ENCODE assay signal across 10 mouse cellular contexts in the genomic region with DNA sequence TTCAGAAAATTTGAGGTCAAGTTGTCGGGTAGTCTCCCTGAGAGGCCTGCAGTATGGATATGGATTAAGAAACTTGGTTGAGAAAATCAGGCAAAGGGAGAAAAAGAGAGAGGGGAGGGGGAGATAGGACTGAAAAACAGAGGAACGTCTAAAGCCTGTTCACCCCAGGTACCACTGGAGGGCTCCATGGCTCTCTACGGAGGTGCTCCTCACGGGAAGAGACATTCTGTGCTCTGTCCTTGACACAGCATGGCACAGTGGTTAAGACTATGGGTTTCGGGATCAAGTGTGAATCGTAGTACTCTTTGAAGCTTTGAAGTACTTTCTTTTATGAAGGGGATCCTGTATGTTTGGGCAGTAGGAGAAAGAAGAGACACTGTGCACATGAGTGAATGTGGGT. TPM values are rescaled to one million over a fixed set of nuclear protein-coding genes. Genes with fewer than 3 reads are reported as not detected.
DNase-seq lines count a peak whose midpoint lies in the region; ATAC-seq lines count a peak whose summit lies in the region.
"Had no signal": no experiment of that assay in that cellular context is flagged by ENCODE, and none has a peak within 500 bp of the region (broad histone marks: within the 10 kb centered on the region; RNA-seq: fewer than 3 reads in every experiment).

No protein-coding gene starts in this region.

- no peak for ATAC-seq in forebrain, embryonic 14.5 days
- no peak for ATAC-seq in forebrain, embryonic 12.5 days (ENCODE audit: low FRiP score)
- no peak for ATAC-seq in limb, embryonic 11.5 days (ENCODE audit: insufficient number of reproducible peaks, low FRiP score, low TSS enrichment, low read depth)
- peak; percentile 27 for ATAC-seq in midbrain, embryonic 15.5 days (replicated peaks)
- ATAC-seq: activated CD4-positive, CD25-positive, alpha-beta regulatory T cell, adult 4 months had no signal

- peaks cover 16% of the 10 kb centered on the region for H3K4me1 ChIP-seq in forebrain, embryonic 14.5 days (ENCODE audit: control insufficient read depth, insufficient read depth, low read length)
- peaks cover 20% of the 10 kb centered on the region for H3K4me1 ChIP-seq in forebrain, embryonic 12.5 days
- 0 out of 2 replicates have a peak, but pooled peaks cover 4% of the 10 kb centered on the region for H3K4me1 ChIP-seq in limb, embryonic 11.5 days (ENCODE audit: control insufficient read depth, insufficient read depth, low read length)
- peaks cover 19% of the 10 kb centered on the region for H3K4me1 ChIP-seq in limb, embryonic 10.5 days
- H3K4me1 ChIP-seq in midbrain, embryonic 15.5 days = peaks cover 24% of the 10 kb centered on the region

- DNase-seq in forebrain, embryonic 14.5 days (ENCODE audit: low spot score) = peak; percentile 69
- peak; percentile 28 for DNase-seq in limb, embryonic 11.5 days (ENCODE audit: low spot score)
- no peak for DNase-seq in limb, embryonic 10.5 days (ENCODE audit: low spot score)
- peak; percentile 53 for DNase-seq in cerebellum, adult 9-11 months
- DNase-seq in spleen, postnatal 14 days (ENCODE audit: low spot score in 2 of 2) = no peak
- no peak for DNase-seq in urinary bladder, postnatal 25 days (ENCODE audit: low spot score)
- DNase-seq: thymus, postnatal 25 days had no signal

- H3K9ac ChIP-seq in forebrain, embryonic 14.5 days (ENCODE audit: low read length) = no peak overlapping the region
- H3K9ac ChIP-seq in forebrain, embryonic 12.5 days = no peak overlapping the region
- H3K9ac ChIP-seq in limb, embryonic 11.5 days (ENCODE audit: low read length) = no peak overlapping the region
- no peak overlapping the region for H3K9ac ChIP-seq in midbrain, embryonic 15.5 days

- 33% methylated on average over 6 of the region's 6 CpGs for WGBS in forebrain, embryonic 14.5 days
- 29% methylated on average over 6 of the region's 6 CpGs for WGBS in forebrain, embryonic 12.5 days
- 32% methylated on average over 6 of the region's 6 CpGs for WGBS in limb, embryonic 11.5 days
- WGBS in limb, embryonic 10.5 days = 25% methylated on average over 6 of the region's 6 CpGs
- WGBS in midbrain, embryonic 15.5 days = 25% methylated on average over 6 of the region's 6 CpGs

- no peak overlapping the region for H3K27ac ChIP-seq in forebrain, embryonic 14.5 days (ENCODE audit: low read depth, low read length)
- H3K27ac ChIP-seq in forebrain, embryonic 12.5 days = no peak overlapping the region
- no peak overlapping the region for H3K27ac ChIP-seq in limb, embryonic 11.5 days (replicated peaks; ENCODE audit: low read depth, low read length)
- H3K27ac ChIP-seq in limb, embryonic 10.5 days = no peak overlapping the region
- no peak overlapping the region for H3K27ac ChIP-seq in midbrain, embryonic 15.5 days

- H3K36me3 ChIP-seq in forebrain, embryonic 14.5 days (ENCODE audit: control insufficient read depth, insufficient read depth, low read length) = no peaks in the 10 kb centered on the region
- H3K36me3 ChIP-seq in forebrain, embryonic 12.5 days (replicated peaks) = no peaks in the 10 kb centered on the region
- H3K36me3 ChIP-seq in limb, embryonic 11.5 days (ENCODE audit: control insufficient read depth, insufficient read depth, low read length) = no peaks in the 10 kb centered on the region
- H3K36me3 ChIP-seq in limb, embryonic 10.5 days = no peaks in the 10 kb centered on the region
- H3K36me3 ChIP-seq in midbrain, embryonic 15.5 days (replicated peaks) = no peaks in the 10 kb centered on the region

- H3K4me3 ChIP-seq in forebrain, embryonic 14.5 days (ENCODE audit: low read depth, low read length) = no peak overlapping the region
- no peak overlapping the region for H3K4me3 ChIP-seq in forebrain, embryonic 12.5 days (replicated peaks)
- no peak overlapping the region for H3K4me3 ChIP-seq in limb, embryonic 11.5 days (ENCODE audit: low read depth, low read length)
- no peak overlapping the region for H3K4me3 ChIP-seq in limb, embryonic 10.5 days
- H3K4me3 ChIP-seq in midbrain, embryonic 15.5 days = no peak overlapping the region

- no peaks in the 10 kb centered on the region for H3K9me3 ChIP-seq in forebrain, embryonic 14.5 days (replicated peaks; ENCODE audit: control insufficient read depth, low read length)
- no peaks in the 10 kb centered on the region for H3K9me3 ChIP-seq in forebrain, embryonic 12.5 days
- H3K9me3 ChIP-seq in limb, embryonic 11.5 days (ENCODE audit: control insufficient read depth, low read length) = no peaks in the 10 kb centered on the region
- no peaks in the 10 kb centered on the region for H3K9me3 ChIP-seq in limb, embryonic 10.5 days (replicated peaks)
- no peaks in the 10 kb centered on the region for H3K9me3 ChIP-seq in midbrain, embryonic 15.5 days

- H3K27me3 ChIP-seq in forebrain, embryonic 14.5 days (replicated peaks; ENCODE audit: control insufficient read depth, insufficient read depth, low read length) = no peaks in the 10 kb centered on the region
- peaks cover 4% of the 10 kb centered on the region for H3K27me3 ChIP-seq in forebrain, embryonic 12.5 days
- H3K27me3 ChIP-seq in limb, embryonic 11.5 days (ENCODE audit: control insufficient read depth, insufficient read depth, low read length) = peaks cover 21% of the 10 kb centered on the region
- peaks cover 52% of the 10 kb centered on the region for H3K27me3 ChIP-seq in limb, embryonic 10.5 days (ENCODE audit: low read depth, poor library complexity, severe bottlenecking)
- H3K27me3 ChIP-seq in midbrain, embryonic 15.5 days (replicated peaks) = no peaks in the 10 kb centered on the region

- no peak overlapping the region for H3K4me2 ChIP-seq in forebrain, embryonic 14.5 days (ENCODE audit: low read length)
- H3K4me2 ChIP-seq in forebrain, embryonic 12.5 days = no peak overlapping the region
- no peak overlapping the region for H3K4me2 ChIP-seq in limb, embryonic 11.5 days (ENCODE audit: low read depth, severe bottlenecking)
- no peak overlapping the region for H3K4me2 ChIP-seq in midbrain, embryonic 15.5 days

RNA-seq across cellular contexts. Expression of a gene that starts 1.2 kb away (rescaled TPM):
- 87.6 and 113 TPM in 2 replicates for polyA plus RNA-seq in forebrain, embryonic 14.5 days (2014; fragmentation: Nextera tagmentation; extraction: Ambion mirVana)
- 90.1 and 92.3 TPM in 2 replicates for polyA plus RNA-seq in forebrain, embryonic 12.5 days (2016; fragmentation: Nextera tagmentation; extraction: Ambion mirVana)
- polyA plus RNA-seq in limb, embryonic 11.5 days (2014; fragmentation: Nextera tagmentation; extraction: Ambion mirVana) = 1.6 and 1.9 TPM in 2 replicates
- polyA plus RNA-seq in limb, embryonic 10.5 days (2016; fragmentation: Nextera tagmentation; extraction: Ambion mirVana) = 0.82 and 0.91 TPM in 2 replicates
- 137 and 157 TPM in 2 replicates for polyA plus RNA-seq in midbrain, embryonic 15.5 days (2015; fragmentation: Nextera tagmentation; extraction: Ambion mirVana)

Comparison
In these comparisons a context has a peak if more than half of its experiments do, and no peak if none do; other contexts are left out.
1. DNase-seq: peak in forebrain, embryonic 14.5 days (single experiment), limb, embryonic 11.5 days (single experiment) and cerebellum, adult 9-11 months (single experiment); none in limb, embryonic 10.5 days (single experiment), spleen, postnatal 14 days (0 of 2) and urinary bladder, postnatal 25 days (single experiment).
2. RNA of a gene that starts 1.2 kb away (polyA plus RNA-seq): 137 to 157 TPM in midbrain, embryonic 15.5 days, 90.1 to 92.3 TPM in forebrain, embryonic 12.5 days and 87.6 to 113 TPM in forebrain, embryonic 14.5 days; 1.6 to 1.9 TPM in limb, embryonic 11.5 days and 0.82 to 0.91 TPM in limb, embryonic 10.5 days; every median in the first group is over 10 times any median in the second.